Mouse (Mus musculus): ENCODE measurements around the gene L2hgdh.

GRCm38 (mm10) chr12:69666721-69667120 is 58.0 kb downstream of the L2hgdh start:
- no peak for TF ChIP-seq CTCF (IDR thresholded peaks at IDR 0.05; ENCODE audit: low read depth)
- TF ChIP-seq EP300 (IDR thresholded peaks at IDR 0.05; ENCODE audit: low read depth): no peak

Measured in heart, postnatal 0 days (tissue).